Mouse (Mus musculus): Measurements from ENCODE around the gene Klhl26.

The Klhl26 gene

GRCm38 (mm10) chr8:70440246-70440645 lies 36.5 kb downstream of the Klhl26 start:
- no peak for DNase-seq

DNA sequence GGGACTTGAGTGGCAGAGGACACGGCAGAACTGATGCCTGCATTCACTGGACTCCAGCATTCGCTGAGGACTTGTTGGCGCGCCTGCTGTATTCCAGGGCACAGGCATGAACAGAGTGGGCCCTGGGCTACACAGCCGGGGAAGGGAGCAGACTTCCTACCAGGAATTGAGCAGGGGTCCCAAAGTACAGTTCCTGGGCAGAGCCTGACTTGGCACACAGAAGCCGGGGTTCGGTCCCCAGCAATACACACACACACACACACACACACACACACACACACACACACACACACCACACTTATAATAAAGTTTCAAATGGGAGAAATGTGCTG lies 37.0 kb downstream of the Klhl26 start:
- no peak for DNase-seq

DNA sequence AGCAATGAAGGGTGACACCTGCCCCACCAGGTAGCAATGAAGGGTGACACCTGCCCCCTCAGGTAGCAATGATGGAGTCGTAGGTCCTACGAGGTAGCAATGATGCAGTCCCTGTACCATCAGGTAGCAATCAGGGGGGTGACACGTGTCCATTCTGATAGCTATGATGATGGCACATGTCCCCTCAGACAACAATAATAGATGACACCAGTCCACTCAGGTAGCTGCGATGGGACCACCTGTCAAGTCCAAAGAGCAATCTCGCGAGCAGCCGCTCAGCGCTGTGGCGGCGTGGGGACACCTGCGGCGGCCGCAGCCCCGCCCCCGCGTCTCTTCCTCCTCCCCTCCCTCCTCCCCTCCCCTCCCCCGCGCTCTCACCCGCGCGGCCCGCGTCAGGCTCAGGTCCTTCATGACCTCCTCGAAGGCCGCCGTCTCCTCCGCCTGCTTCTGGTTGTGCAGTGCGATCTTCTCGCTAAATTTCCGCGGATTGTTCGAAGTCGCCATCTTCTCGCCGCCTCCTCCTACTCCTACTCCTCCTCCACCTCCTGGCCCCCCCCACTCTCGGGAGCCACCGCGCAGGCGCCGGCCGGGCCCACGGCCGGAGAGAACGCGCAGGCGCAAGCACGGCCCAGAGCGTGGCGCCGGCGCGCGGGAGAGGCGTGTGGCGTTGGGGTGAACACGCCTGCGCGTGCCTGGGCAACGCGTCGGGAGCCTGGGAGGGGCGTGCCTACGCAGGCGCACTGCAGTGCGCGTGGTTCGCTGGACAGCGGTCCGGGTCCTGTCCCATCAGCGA lies 37.5 kb downstream of the Klhl26 start, which contains the start of gene Crtc1:
Crtc1 (minus strand) TSS at position 525 of the 793 bp plus-strand sequence.
- peak; percentile 96 for DNase-seq

DNA sequence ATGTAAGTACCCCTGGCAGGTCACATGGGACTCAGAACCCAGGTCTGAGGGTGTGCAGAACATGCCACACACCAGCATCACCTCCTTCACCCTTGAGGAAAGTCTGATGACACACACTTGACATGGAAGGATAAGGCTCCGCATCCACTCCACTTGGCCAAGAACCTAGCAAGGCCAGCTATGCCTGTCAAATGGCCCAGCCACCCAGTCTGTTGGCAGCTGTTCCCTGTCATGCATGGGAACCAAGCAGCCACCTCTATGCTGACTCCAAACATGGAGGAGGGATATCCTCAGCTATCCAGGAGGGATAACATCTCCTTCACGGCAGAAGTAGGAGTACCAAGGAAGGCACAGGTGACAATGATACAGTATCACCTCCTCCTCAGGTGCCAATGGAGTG lies 38.3 kb downstream of the Klhl26 start:
- DNase-seq: no peak

DNA sequence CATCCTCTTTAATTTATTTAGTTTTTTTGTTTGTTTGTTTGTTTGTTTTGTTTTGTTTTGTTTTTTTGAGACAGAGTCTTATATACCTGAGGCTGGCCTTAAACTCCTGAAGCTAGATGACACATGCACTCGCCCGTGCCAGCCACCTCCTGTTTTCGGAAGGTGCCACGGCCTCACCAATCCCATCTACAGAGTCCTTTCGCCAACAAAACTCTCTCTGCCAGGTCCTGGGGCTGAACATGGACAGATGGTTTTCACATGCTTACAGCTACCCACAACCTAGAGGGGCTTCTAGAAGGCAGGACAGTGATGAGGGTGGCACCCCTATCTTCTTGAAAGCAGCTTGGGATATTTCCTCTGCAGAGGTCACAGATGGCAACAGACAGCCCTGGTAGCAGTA lies 41.6 kb downstream of the Klhl26 start:
- no peak for DNase-seq

GRCm38 (mm10) chr8:70432991-70433536 lies 43.7 kb downstream of the Klhl26 start:
- no peak for DNase-seq

- DNase-seq: no peak
These were observed 45.6 kb downstream of the Klhl26 start for GRCm38 (mm10) chr8:70431213-70431612.

DNA sequence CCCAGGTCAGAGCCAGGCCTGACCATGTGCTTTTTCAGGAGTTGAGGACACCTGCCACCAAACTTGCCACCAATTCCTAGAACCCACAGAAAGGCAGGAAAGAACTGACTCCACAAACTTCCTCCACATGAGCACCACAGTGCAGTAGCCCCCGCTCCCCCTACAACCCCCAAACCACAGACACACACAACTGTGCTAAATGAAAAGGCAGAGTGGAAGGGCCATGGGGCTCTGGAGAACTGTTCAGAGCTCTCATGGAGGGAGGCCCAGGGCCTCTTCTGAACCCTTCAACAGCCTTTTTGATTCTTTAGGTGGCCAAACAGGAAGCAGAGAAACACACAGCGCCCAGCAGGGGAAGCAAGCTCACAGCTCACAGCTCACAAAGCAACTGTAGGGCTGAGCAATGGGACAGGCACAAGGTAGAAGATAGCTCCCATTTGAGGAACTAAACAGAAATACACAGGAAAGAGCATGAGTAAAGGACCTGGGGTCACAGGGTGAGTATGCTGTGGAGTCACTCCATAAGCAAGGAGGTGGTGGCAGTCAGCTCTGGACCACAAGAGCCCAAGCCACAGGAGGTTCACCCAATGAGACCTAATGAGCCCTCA lies 50.4 kb downstream of the Klhl26 start:
- DNase-seq: no peak

GRCm38 (mm10) chr8:70422722-70423121 lies 54.0 kb downstream of the Klhl26 start:
- DNase-seq: no peak

DNA sequence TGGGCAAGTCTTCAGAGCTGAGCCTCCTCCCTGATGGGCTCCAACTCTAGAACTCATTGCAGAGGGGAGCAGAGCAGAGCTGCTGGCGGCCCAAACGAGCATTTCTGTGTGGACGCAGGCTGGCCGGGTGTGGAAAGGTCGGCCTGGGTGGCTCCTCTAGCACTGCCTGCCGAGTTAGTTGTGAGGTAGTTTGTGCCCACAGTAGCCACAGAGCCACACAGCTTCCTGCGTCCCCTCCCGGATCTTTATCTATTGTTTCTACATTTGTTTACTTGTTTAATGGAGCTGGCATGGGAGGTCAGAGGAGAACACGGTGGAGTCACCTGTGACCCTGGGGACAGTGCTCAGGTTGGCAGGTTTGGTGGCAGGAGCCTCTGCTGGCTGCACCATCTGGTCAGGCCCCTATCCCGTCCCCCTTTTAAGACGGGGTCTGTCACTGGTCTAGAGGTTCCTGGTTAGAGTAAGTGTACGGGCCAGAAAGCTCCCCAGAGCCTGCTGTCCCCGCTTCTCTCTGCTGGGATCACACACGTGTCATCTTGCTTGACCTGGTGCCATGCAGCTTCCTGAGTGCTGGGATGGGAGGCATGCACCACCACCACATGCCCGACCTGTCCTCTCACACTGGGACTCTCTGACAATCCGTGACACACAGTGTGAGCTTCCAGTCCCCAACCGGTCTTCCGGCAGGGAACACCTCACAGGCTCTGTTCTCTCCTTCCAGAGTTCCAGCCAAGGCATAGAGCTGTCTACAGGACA lies 55.2 kb downstream of the Klhl26 start:
- DNase-seq: no peak

GRCm38 (mm10) chr8:70419879-70420643 lies 56.7 kb downstream of the Klhl26 start:
- DNase-seq: no peak

DNA sequence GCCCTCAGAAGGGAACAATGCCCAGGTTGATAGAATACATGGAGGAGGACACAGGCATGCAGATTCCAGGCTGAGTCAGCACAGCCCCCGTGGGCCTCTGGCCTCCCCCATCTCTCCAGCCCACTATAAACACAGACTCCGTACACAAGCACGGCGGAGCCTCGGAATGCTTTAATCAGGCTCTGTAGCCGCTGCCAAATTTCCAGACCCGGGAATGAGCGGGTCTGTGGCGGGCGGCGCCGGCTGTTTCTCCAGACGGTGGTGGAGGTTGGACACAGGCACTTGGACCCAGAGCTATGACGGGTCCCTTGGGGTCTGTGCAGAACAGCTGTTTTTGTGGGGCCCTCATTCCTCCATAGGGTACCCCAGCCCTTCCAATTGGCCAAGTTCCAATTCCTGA lies 57.8 kb downstream of the Klhl26 start:
- no peak for DNase-seq

- DNase-seq: no peak
These were observed 58.9 kb downstream of the Klhl26 start for GRCm38 (mm10) chr8:70417914-70418313.

- DNase-seq: no peak
These were observed 59.8 kb downstream of the Klhl26 start for GRCm38 (mm10) chr8:70416941-70417340.

DNA sequence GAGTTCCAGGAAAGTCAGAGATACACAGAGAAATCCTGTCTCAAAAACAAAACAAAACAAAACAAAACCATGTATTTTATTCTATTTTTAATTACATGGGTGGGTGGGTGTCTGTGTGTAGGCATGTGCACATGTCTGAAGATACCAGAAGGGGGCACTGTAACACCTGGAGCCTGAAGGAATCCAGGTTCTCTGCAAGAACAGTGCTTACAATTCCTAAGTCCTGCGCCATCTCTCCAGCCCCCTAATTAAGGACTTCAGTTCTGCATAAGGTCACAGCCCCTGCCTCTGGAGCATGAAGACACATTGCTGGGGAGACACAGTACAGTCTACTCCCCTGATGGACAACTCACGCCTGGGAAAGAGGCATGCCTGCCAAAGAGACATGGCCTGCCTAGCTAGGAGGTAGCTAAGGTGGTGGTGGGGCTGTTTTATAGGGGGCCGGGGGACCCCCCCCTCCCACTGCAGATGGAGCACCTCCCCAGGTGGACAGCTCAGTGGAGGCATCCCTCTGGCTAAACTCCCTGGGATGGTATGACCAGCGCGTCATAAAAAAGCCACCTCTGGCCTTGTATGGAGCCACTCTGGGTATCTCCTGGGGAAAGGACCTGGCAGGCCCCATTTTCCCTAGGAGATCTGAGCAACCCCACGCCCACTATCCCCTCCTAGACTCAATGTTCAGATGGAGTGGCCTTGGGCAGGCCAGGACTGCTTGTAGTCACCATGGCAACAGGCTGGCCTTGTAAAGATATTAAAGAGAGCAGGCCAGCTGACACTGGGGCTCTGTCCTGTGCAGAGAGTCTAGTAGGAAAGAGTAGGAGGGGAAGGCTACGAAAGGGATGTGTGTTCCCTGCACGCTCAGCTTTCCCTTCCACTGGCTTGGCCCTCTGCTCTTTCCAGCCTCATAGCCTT lies 61.0 kb downstream of the Klhl26 start:
- no peak for DNase-seq

DNA sequence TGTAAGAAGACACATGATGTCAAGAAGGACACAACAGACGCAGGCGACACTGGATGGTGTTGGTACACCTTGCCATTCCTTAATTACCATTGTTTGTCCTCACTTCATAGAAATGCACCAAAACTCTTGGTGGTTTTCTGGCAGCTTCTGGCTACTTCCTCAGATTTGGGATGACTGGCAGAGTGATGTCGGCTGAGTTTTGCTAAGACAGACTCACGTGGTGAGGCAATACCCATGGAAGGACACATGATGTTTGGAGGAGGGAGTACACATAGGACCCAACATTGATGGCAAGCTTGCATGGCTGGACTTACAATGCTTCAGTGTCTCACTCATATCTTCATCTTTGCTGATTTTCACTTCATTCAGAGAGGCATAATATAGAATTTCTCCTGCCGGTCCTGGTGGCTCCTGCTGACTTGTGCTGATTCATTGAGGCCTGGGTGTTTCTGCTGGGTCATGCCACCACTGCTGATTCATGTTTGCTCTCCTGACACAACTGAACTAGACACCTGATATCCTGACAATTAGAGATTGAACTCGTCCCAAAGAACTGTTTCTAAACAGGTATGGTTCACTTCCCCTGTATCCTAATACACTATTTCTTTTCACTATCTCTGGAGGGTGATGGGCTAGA lies 62.3 kb downstream of the Klhl26 start:
- DNase-seq: no peak

GRCm38 (mm10) chr8:70410281-70410680 lies 66.5 kb downstream of the Klhl26 start:
- DNase-seq: no peak

DNA sequence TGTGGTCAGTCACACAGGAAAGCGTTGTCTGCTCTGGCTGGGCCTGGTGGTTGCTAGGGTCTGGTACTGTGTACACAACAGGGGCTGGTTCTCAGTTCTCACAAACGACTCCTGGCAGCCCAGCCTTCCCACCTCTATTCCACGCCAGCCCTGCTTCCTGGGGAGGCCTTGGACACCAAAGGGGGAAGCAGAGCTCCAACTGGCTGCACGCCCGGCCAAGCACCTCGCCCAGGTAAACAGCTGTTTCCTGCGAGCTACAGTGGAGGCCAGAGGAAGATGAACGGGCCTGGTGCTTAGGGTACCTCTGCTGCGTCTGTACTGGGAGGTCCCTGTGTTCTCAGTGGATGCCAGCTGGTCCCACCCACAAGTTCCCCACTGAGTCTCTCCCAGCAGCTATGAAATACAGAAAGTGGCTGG lies 67.3 kb downstream of the Klhl26 start:
- DNase-seq: no peak

DNA sequence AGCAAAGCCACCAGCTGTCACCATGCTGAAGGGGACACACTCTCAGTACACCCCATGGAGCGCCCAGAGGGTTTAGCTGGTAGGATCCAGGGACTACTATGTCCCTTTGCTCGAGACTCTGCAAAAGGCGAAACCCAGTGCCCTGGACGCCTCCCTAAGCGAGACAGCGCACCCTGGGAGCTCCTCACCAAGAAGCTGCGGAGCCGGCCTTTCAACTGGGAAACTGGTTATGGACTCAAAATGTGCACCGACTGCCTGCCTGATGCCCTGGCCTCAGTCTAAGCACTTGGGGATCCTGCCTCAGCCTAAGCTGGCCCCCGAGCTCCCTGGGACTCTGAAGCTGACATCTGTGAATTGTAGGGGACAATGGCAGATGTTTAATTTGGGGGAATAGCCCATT lies 67.7 kb downstream of the Klhl26 start:
- no peak for DNase-seq

- no peak for DNase-seq
These were observed 68.5 kb downstream of the Klhl26 start for GRCm38 (mm10) chr8:70408301-70408700.

DNA sequence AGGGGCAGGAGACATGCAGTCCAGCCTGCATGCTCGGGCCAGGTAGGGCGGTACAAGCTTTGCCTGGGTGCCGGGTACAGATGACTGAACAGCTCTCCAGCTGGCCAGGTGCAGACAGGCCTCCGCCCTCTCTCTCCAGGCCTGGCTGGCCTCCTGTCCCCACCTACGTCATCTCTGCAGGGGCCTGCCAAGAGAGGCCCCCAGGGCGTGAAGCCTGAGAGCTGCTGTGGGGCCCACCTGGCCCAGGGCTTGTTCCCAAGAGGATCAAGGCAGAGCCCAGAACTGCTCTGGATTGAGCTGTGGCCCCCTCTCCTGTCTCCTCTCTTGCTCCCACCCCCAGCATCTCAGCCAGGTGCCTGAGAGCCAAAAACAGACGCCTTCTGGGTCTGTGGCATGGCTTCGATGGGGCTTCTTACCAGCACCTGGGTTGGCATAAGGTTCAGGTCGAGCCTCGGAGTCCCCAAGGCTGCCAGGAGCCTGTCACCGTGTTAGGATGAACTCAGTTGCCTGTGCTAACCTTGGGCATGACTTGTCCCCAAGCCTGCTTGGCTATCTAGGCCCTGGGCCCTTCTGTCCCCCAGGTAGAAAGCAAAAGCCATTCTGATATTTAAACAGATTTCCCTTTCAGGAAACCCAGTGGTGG lies 70.2 kb downstream of the Klhl26 start:
- DNase-seq: peak; percentile 49

Data from kidney, adult 11 months (tissue).